Mouse (Mus musculus): Measurements from ENCODE around the gene Angpt4. TPM values are rescaled to one million over a fixed set of nuclear protein-coding genes. Genes with fewer than 3 reads are reported as not detected.

Angpt4 gene
- polyA plus RNA-seq, 1 experiment from 2014 or later: 0.08 TPM

- no peak overlapping the region for H3K4me2 ChIP-seq (replicated peaks)
- WGBS: 78% methylated on average over 2 of the region's 2 CpGs
- H3K9ac ChIP-seq: no peak overlapping the region
- no peaks in the 10 kb centered on the region for H3K9me3 ChIP-seq (ENCODE audit: control insufficient read depth, low read length)
- H3K4me1 ChIP-seq (replicated peaks; ENCODE audit: control insufficient read depth, insufficient read depth, low read length): no peaks in the 10 kb centered on the region
- DNase-seq (ENCODE audit: low spot score) (no peak), ATAC-seq (ENCODE audit: low FRiP score) (no peak)
- H3K4me3 ChIP-seq (replicated peaks; ENCODE audit: low read length): no peak overlapping the region
- H3K27ac ChIP-seq: no peak overlapping the region
- no peaks in the 10 kb centered on the region for H3K36me3 ChIP-seq (replicated peaks; ENCODE audit: control insufficient read depth, insufficient read depth)
- no peaks in the 10 kb centered on the region for H3K27me3 ChIP-seq (ENCODE audit: control insufficient read depth, insufficient read depth, low read length)
Measured at GRCm38 (mm10) chr2:151944106-151944505, 33.1 kb downstream of the Angpt4 start.

DNA sequence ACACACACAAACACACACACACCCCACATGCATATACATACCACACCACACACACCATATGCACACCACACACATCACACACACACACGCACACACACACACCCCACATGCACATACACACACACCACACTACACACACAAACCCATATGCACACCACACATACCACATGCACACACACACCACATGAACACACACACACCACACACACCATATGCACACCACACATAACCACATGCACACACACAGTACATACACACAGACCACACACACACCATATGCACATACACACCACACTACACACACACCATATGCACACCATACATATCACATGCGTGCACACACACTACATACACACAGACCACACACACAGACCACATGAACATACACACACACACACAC is 36.6 kb downstream of the Angpt4 start:
- H3K4me3 ChIP-seq (replicated peaks; ENCODE audit: low read length): no peak overlapping the region
- ATAC-seq (ENCODE audit: low FRiP score): no peak
- no peak overlapping the region for H3K9ac ChIP-seq
- no peaks in the 10 kb centered on the region for H3K9me3 ChIP-seq (ENCODE audit: control insufficient read depth, low read length)
- H3K27ac ChIP-seq: no peak overlapping the region
- H3K27me3 ChIP-seq (ENCODE audit: control insufficient read depth, insufficient read depth, low read length): no peaks in the 10 kb centered on the region
- no peaks in the 10 kb centered on the region for H3K4me1 ChIP-seq (replicated peaks; ENCODE audit: control insufficient read depth, insufficient read depth, low read length)
- no peak overlapping the region for H3K4me2 ChIP-seq (replicated peaks)
- no peaks in the 10 kb centered on the region for H3K36me3 ChIP-seq (replicated peaks; ENCODE audit: control insufficient read depth, insufficient read depth)
- DNase-seq (ENCODE audit: low spot score): no peak
- 98% methylated on average over 2 of the region's 2 CpGs for WGBS

- H3K4me1 ChIP-seq (replicated peaks; ENCODE audit: control insufficient read depth, insufficient read depth, low read length): no peaks in the 10 kb centered on the region
- DNase-seq (ENCODE audit: low spot score) (no peak), ATAC-seq (ENCODE audit: low FRiP score) (no peak)
- no peaks in the 10 kb centered on the region for H3K9me3 ChIP-seq (ENCODE audit: control insufficient read depth, low read length)
- no peaks in the 10 kb centered on the region for H3K27me3 ChIP-seq (ENCODE audit: control insufficient read depth, insufficient read depth, low read length)
- no peaks in the 10 kb centered on the region for H3K36me3 ChIP-seq (replicated peaks; ENCODE audit: control insufficient read depth, insufficient read depth)
- H3K4me2 ChIP-seq (replicated peaks): no peak overlapping the region
- H3K4me3 ChIP-seq (replicated peaks; ENCODE audit: low read length): no peak overlapping the region
- no peak overlapping the region for H3K9ac ChIP-seq
- no peak overlapping the region for H3K27ac ChIP-seq
- 85% methylated on average over 7 of the region's 7 CpGs for WGBS
Measured at GRCm38 (mm10) chr2:151948311-151948710, 37.3 kb downstream of the Angpt4 start.

DNA sequence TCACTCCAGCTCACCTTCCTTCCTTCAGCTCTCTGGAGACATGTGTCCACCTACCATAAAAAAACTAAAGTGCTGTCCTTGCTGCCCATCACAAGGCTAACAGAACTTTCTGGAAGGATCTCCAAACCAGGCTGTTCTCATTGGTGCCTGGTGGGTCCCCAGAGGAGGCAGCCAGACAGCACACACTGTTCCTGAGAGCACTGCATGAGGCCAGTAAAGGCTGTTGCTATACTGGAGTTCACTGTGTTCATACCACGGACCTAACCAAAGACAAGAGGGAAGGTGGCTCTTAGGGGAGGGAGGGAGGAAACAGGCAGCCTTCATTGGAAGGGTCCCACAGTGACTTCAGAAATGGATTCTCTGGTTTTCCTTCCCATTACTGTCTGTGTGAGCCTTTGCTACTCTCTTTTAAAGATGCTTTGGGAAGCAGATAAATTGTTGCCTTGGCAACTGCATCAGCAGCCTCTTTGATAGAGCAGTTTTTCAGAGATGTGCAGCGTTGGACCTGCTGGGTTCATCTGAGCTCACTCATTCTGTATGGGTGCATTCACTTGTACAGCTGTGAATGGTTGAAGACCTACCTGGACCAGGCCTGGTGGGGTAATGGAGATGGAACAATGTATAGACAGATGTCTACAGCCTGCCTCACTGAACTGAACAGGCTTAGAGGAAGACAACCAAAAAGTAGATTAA is 38.2 kb downstream of the Angpt4 start:
- Histone ChIP-seq H3K27ac (no peak overlapping the region), H3K36me3 (replicated peaks; ENCODE audit: control insufficient read depth, insufficient read depth) (no peaks in the 10 kb centered on the region), H3K9ac (no peak overlapping the region), H3K4me3 (replicated peaks; ENCODE audit: low read length) (no peak overlapping the region), H3K9me3 (ENCODE audit: control insufficient read depth, low read length) (no peaks in the 10 kb centered on the region), H3K27me3 (ENCODE audit: control insufficient read depth, insufficient read depth, low read length) (no peaks in the 10 kb centered on the region), H3K4me1 (replicated peaks; ENCODE audit: control insufficient read depth, insufficient read depth, low read length) (no peaks in the 10 kb centered on the region), H3K4me2 (replicated peaks) (no peak overlapping the region)
- 52% methylated on average over 2 of the region's 2 CpGs for WGBS
- ATAC-seq (ENCODE audit: low FRiP score) (peak; percentile 8; the same call in 1 of the 2 replicates), DNase-seq (ENCODE audit: low spot score) (no peak)

- no peak overlapping the region for H3K4me2 ChIP-seq (replicated peaks)
- H3K27ac ChIP-seq: no peak overlapping the region
- H3K4me3 ChIP-seq (replicated peaks; ENCODE audit: low read length): no peak overlapping the region
- no peaks in the 10 kb centered on the region for H3K4me1 ChIP-seq (replicated peaks; ENCODE audit: control insufficient read depth, insufficient read depth, low read length)
- no peak for ATAC-seq (ENCODE audit: low FRiP score)
- 89% methylated on average over 8 of the region's 8 CpGs for WGBS
- H3K27me3 ChIP-seq (ENCODE audit: control insufficient read depth, insufficient read depth, low read length): no peaks in the 10 kb centered on the region
- no peaks in the 10 kb centered on the region for H3K36me3 ChIP-seq (replicated peaks; ENCODE audit: control insufficient read depth, insufficient read depth)
- H3K9me3 ChIP-seq (ENCODE audit: control insufficient read depth, low read length): no peaks in the 10 kb centered on the region
- H3K9ac ChIP-seq: no peak overlapping the region
- no peak for DNase-seq (ENCODE audit: low spot score)
Measured at GRCm38 (mm10) chr2:151953665-151954064, 42.7 kb downstream of the Angpt4 start.

DNA sequence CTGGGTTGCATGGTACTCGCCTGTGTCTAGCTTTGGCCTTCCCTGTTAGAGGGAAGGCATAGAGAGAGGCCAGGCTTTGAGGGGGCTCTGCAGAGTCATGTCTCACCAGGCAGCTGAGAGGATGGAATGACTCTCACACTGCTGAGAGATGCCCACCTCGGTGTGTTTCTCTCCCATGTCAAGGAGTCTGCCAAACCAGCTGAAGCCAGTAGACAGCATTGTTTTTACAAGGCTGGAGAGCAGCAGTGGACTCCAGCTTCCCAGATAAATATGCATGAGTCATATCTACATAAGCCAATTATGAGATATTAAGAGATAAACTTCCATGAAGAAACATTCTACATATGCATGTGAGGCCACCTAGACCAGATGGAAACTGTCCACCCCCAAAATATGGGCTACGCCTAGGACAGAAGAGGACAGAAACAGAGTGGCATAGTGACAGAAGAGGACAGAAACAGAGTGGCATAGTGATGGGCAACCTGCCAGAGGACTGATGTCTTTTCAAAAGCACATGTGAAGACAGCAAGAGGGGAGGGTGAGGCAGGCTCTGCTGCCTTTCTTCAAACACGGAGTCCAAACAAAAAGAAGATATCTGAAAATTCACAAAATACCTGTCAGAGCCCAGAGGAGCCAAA is 45.6 kb downstream of the Angpt4 start:
- Histone ChIP-seq H3K27me3 (ENCODE audit: control insufficient read depth, insufficient read depth, low read length) (no peaks in the 10 kb centered on the region), H3K4me2 (replicated peaks) (no peak overlapping the region), H3K9me3 (ENCODE audit: control insufficient read depth, low read length) (no peaks in the 10 kb centered on the region), H3K4me3 (replicated peaks; ENCODE audit: low read length) (no peak overlapping the region), H3K27ac (no peak overlapping the region), H3K36me3 (replicated peaks; ENCODE audit: control insufficient read depth, insufficient read depth) (no peaks in the 10 kb centered on the region), H3K4me1 (replicated peaks; ENCODE audit: control insufficient read depth, insufficient read depth, low read length) (no peaks in the 10 kb centered on the region), H3K9ac (no peak overlapping the region)
- DNase-seq (ENCODE audit: low spot score) (no peak), ATAC-seq (ENCODE audit: low FRiP score) (no peak)
- 62% methylated on average over 4 of the region's 4 CpGs for whole genome bisulfite sequencing

GRCm38 (mm10) chr2:151959274-151959673 is 48.3 kb downstream of the Angpt4 start:
- no peak for ATAC-seq (ENCODE audit: low FRiP score)
- 30% methylated on average over 5 of the region's 5 CpGs for WGBS
- no peak for DNase-seq (ENCODE audit: low spot score)
- no peaks in the 10 kb centered on the region for H3K9me3 ChIP-seq (ENCODE audit: control insufficient read depth, low read length)
- H3K27me3 ChIP-seq (ENCODE audit: control insufficient read depth, insufficient read depth, low read length): no peaks in the 10 kb centered on the region
- H3K27ac ChIP-seq: no peak overlapping the region
- H3K4me2 ChIP-seq (replicated peaks): no peak overlapping the region
- no peak overlapping the region for H3K9ac ChIP-seq
- H3K4me1 ChIP-seq (replicated peaks; ENCODE audit: control insufficient read depth, insufficient read depth, low read length): no peaks in the 10 kb centered on the region; the same call in 1 of the 2 replicates
- no peaks in the 10 kb centered on the region for H3K36me3 ChIP-seq (replicated peaks; ENCODE audit: control insufficient read depth, insufficient read depth)
- no peak overlapping the region for H3K4me3 ChIP-seq (replicated peaks; ENCODE audit: low read length)

DNA sequence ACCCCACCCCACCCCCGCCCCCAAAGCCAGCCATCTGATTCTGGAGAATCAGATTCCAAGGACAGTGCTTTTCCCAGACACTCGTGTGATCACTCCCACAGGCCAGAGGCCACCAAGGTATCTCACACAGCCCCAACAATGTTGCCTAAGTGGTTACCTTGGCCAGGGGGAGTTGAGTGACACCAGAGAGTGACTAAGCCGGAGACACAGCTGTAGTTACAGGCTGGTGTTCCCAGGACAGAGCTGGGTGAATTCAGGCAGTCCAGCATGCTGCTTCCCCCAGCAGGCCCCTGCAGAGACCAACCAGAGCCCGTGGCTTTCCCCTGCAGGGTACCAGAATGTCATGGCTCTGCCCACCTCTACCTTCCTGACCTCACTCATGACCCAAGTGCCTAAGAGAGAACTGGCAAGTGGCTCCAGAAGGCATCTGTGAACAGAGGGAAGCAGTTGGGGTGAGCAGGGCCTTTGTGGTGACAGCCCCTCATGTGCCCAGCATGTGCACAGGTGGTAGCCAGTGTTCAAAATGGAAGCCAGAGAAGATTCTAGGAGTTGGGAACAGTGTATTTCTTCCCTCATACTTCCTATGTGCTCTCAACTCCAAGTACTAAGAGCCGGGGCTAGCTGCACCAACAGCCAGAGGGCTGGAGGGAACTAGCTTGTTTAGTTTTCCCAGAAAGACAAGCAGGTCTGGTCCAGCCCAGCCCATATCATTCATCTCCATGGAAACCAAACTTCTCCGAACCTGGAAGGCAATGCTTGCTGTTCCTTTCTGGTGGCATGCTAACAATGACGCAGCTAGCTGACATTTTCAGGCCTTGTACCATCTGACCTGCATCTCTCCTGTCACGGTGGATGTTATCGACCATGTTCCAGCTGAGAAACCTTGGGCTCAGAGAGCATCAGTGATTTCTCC is 50.5 kb downstream of the Angpt4 start:
- 34% methylated on average over 9 of the region's 9 CpGs for WGBS
- no peak overlapping the region for H3K9ac ChIP-seq
- no peak overlapping the region for H3K4me3 ChIP-seq (replicated peaks; ENCODE audit: low read length)
- H3K27ac ChIP-seq: no peak overlapping the region
- DNase-seq (ENCODE audit: low spot score) (no peak), ATAC-seq (ENCODE audit: low FRiP score) (no peak)
- peaks cover 2% of the 10 kb centered on the region; the same call in 1 of the 2 replicates for H3K4me1 ChIP-seq (replicated peaks; ENCODE audit: control insufficient read depth, insufficient read depth, low read length)
- H3K36me3 ChIP-seq (replicated peaks; ENCODE audit: control insufficient read depth, insufficient read depth): no peaks in the 10 kb centered on the region
- H3K27me3 ChIP-seq (ENCODE audit: control insufficient read depth, insufficient read depth, low read length): no peaks in the 10 kb centered on the region
- no peak overlapping the region for H3K4me2 ChIP-seq (replicated peaks)
- H3K9me3 ChIP-seq (ENCODE audit: control insufficient read depth, low read length): no peaks in the 10 kb centered on the region

- Histone ChIP-seq H3K4me2 (replicated peaks) (no peak overlapping the region), H3K9ac (no peak overlapping the region), H3K27me3 (ENCODE audit: control insufficient read depth, insufficient read depth, low read length) (no peaks in the 10 kb centered on the region), H3K27ac (no peak overlapping the region), H3K4me3 (replicated peaks; ENCODE audit: low read length) (no peak overlapping the region), H3K4me1 (replicated peaks; ENCODE audit: control insufficient read depth, insufficient read depth, low read length) (peaks cover 10% of the 10 kb centered on the region), H3K36me3 (replicated peaks; ENCODE audit: control insufficient read depth, insufficient read depth) (no peaks in the 10 kb centered on the region), H3K9me3 (ENCODE audit: control insufficient read depth, low read length) (no peaks in the 10 kb centered on the region)
- WGBS: 47% methylated on average over 10 of the region's 10 CpGs
- ATAC-seq (ENCODE audit: low FRiP score): peak; percentile 32; the same call in 1 of the 2 replicates
- peak; percentile 60 for DNase-seq (ENCODE audit: low spot score)
Measured at GRCm38 (mm10) chr2:151962474-151962873, 51.5 kb downstream of the Angpt4 start.

Data from hindbrain, embryonic 14.5 days (tissue).